Mouse (Mus musculus) thymus, adult 2 months (tissue): ENCODE measurements around the gene Esr1. TPM values are rescaled to one million over a fixed set of nuclear protein-coding genes. Genes with fewer than 3 reads are reported as not detected.

Experiments
- DNase-seq: peaks from one replicate; pipeline ENCODE4 v3.0.0; 2021
- H3K27ac ChIP-seq: fragments of 200-500 bp; 2 replicates; pipeline ENCODE4 v1.5.1; 2012; ENCODE audit warnings: low read length, control low read depth; ENCODE audit not compliant: control insufficient read depth, insufficient read depth
- H3K27me3 ChIP-seq: fragments of 200-500 bp; 2 replicates; pipeline ENCODE4 v1.6.1; 2012; ENCODE audit warnings: mild to moderate bottlenecking, low read length, moderate library complexity, mixed read lengths; ENCODE audit not compliant: control insufficient read depth, insufficient read depth
- H3K36me3 ChIP-seq: fragments of 200-500 bp; 2 replicates; pipeline ENCODE4 v1.6.1; 2012; ENCODE audit warnings: mild to moderate bottlenecking, low read length, moderate library complexity; ENCODE audit not compliant: control insufficient read depth, insufficient read depth
- H3K4me1 ChIP-seq: fragments of 200-500 bp; replicated peaks from 2 replicates; pipeline ENCODE4 v1.6.1; 2012; ENCODE audit warnings: low read length; ENCODE audit not compliant: control insufficient read depth, insufficient read depth
- H3K4me3 ChIP-seq: fragments of 200-500 bp; 2 replicates; pipeline ENCODE4 v1.5.1; 2012; ENCODE audit warnings: mild to moderate bottlenecking, low read length, control low read depth, moderate library complexity; ENCODE audit not compliant: control insufficient read depth, insufficient read depth
- CTCF ChIP-seq: fragments of 200-500 bp; IDR thresholded peaks from 2 replicates; pipeline ENCODE4 v1.5.1; 2012; ENCODE audit warnings: mild to moderate bottlenecking, control low read depth, low read length, moderate library complexity, borderline replicate concordance; ENCODE audit not compliant: control insufficient read depth, poor library complexity, insufficient read depth; ENCODE audit errors: extremely low read depth
- POLR2A ChIP-seq: fragments of 200-500 bp; IDR thresholded peaks from 2 replicates; pipeline ENCODE4 v1.6.1; 2012; ENCODE audit warnings: mild to moderate bottlenecking, low read length, control low read depth, moderate library complexity; ENCODE audit not compliant: control insufficient read depth, poor library complexity, insufficient read depth; ENCODE audit errors: extremely low read depth
- WGBS: fragments of 180-500 bp; shearing (Covaris S2); methylation state at CpG from one replicate; pipeline ENCODE4 v1.1.7; 2018; 5-methylcytosine and 5-hydroxymethylcytosine counted together
- polyA plus RNA-seq: library from polyadenylated mRNA; depleted of rRNA; stranded (reverse); fragments of >200 nt; gene quantifications from 2 replicates; pipeline ENCODE4 v1.2.3, GENCODE M21; 2012

The Esr1 gene
- polyA plus RNA-seq, 1 experiment, result 3.4 TPM

DNA sequence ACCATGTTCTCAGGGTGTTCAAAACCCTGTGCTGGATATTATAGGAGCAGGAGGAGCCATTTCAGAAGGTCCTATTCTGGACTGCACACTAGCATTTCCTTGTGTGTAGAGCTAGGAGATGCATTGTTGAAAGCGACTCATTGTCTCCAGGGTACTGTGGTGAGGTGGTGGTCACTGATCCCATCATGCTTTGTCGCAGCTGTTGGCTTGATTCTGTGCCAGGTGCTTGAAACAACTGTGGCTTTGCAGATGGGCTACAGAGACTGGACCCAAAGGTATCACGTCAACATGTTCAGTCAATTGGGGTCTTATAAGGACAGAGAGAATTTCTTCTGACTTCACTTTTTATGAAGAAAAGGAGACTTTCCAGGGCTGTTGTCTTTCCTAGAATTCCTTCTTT is 164.1 kb downstream of the Esr1 start:
- 18% methylated on average over 3 of the region's 3 CpGs for WGBS
- Histone ChIP-seq H3K4me1 (no peaks in the 10 kb centered on the region), H3K27ac (no peak overlapping the region), H3K27me3 (no peaks in the 10 kb centered on the region), H3K4me3 (no peak overlapping the region), H3K36me3 (no peaks in the 10 kb centered on the region)
- no peak for DNase-seq
- no peak for TF ChIP-seq POLR2A
- TF ChIP-seq CTCF, result no peak

DNA sequence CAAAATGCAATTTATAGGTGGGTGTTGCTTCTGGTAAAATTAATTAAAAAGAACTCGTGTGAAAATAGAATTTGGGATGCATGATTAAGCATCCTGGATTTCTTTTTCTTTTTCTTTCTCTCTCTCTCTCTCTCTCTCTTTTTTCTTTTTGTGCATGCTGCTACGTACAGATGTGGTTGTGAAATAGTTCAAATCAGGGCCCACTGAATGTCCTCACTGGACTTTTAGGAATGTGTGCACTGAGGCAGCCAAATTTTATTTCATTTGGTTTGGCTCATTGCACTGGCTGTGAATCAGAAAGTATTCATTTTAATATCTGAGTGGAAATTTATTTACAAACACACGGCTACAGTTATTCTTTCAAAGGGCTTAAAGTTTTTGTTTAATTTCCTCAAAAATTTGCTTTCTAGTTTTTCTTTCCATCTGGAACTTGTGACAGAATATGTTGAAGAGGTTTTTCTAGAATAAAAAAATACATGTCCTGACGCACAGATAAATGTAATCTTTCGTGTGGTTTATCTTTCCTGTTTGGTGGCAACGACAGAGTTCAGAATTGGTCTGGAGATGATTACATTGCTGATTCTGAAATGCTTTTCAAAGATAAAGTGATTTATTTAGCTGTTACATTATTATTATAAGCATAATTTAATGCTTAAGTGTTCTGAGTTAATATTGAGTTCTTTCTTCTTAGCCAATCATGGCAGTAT is 164.8 kb downstream of the Esr1 start:
- no peaks in the 10 kb centered on the region for H3K36me3 ChIP-seq
- no peak for DNase-seq
- no peaks in the 10 kb centered on the region for H3K27me3 ChIP-seq
- TF ChIP-seq CTCF, result no peak
- no peak for TF ChIP-seq POLR2A
- WGBS, result 34% methylated on average over 6 of the region's 6 CpGs
- no peak overlapping the region for H3K4me3 ChIP-seq
- no peaks in the 10 kb centered on the region for H3K4me1 ChIP-seq
- no peak overlapping the region for H3K27ac ChIP-seq

DNA sequence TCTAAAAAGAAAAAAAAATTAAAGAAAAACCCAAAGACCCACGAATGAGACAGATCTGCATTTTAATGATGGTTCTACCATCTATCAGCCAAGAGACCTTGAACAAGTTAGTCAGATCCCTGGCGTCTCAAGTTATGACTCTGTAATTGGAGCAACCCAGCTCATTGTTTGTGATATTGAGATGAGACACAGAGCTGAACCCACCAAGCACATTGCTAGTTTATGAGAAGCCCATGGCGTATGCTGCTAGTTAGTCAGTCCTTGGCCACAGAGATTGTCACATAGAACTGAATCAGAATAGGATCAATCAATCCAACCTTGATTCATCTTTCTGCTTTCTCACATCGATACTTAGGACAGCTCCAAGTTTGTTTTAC is 165.3 kb downstream of the Esr1 start:
- no peak for DNase-seq
- Histone ChIP-seq H3K27ac (no peak overlapping the region), H3K4me3 (no peak overlapping the region), H3K36me3 (no peaks in the 10 kb centered on the region), H3K4me1 (no peaks in the 10 kb centered on the region), H3K27me3 (no peaks in the 10 kb centered on the region)
- TF ChIP-seq POLR2A, result no peak
- no peak for TF ChIP-seq CTCF
- WGBS, result 88% methylated on average over 4 of the region's 4 CpGs

DNA sequence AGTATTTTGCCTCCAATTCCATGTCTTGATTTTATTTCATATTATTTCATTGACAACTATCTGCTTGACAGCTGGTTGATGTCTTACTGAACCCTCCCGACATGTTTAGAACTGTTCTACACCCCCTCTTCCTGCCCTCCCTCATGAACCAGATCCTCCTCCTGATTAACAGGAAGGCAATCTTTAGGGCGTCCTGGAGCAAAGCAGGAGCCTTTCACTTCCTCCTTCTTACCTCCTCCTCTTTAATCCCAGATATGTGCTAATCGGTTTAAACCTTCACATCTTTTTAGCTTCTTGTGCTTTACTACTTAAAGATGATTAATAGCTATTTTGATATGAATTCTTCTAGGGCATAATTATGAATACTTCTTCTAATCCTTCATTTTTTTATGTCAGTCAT is 166.6 kb downstream of the Esr1 start:
- no peaks in the 10 kb centered on the region for H3K4me1 ChIP-seq
- no peak for TF ChIP-seq CTCF
- TF ChIP-seq POLR2A, result no peak
- H3K36me3 ChIP-seq, result no peaks in the 10 kb centered on the region
- H3K27ac ChIP-seq, result no peak overlapping the region
- H3K27me3 ChIP-seq, result no peaks in the 10 kb centered on the region
- 30% methylated on average over 3 of the region's 3 CpGs for WGBS
- DNase-seq, result no peak
- H3K4me3 ChIP-seq, result no peak overlapping the region

DNA sequence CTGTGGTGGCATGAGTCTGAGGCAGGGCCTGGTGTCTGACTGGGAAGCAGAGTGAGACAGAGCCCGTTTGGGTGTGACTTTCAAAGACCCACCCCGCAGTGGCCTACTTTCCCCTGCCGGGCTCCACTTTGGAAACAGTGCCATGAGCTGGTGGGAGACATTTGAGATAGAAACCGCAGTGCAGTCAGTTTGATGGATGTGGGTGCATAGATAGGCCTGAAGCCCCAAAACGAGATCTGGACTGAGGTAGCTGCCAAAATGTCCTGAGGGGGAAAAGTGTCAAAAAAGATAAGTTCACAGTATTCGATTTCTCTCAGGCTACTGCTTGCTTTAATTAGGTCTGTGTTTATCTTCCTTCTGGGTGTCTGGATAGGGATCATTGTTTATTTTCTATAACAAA is 169.5 kb downstream of the Esr1 start:
- 89% methylated on average over 6 of the region's 6 CpGs for WGBS
- TF ChIP-seq CTCF, result no peak
- TF ChIP-seq POLR2A, result no peak
- Histone ChIP-seq H3K27me3 (no peaks in the 10 kb centered on the region), H3K36me3 (no peaks in the 10 kb centered on the region), H3K27ac (no peak overlapping the region), H3K4me1 (no peaks in the 10 kb centered on the region), H3K4me3 (no peak overlapping the region)
- DNase-seq, result no peak

DNA sequence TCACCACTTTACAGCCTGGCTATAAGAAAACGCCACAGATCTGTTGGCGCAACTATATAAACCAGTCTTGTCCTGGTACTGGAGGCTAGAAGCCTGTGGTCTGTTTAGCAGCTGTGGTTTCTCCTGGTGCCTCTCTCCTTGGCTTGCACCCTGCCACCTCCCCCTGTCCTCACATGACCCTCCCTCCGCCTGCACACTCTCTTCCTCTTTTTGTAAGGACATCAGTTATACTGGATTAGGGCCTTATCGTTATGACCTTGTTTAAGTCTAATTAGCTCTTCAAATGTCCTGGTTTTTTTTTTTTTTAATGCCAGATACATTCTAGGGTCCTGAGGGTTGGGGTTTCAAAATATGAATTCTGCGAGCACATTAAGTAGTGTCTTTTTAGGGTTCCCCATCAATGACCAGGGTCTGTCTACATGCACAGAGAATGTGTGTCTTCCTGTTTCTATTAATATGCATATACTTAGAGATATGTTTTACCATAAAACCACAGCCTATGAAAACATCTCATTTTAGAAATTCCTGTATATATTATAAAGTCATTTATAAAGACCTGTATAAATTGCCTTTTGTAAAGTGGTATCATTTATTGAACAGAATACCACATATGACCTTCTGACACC is 175.7 kb downstream of the Esr1 start:
- peaks cover 5% of the 10 kb centered on the region for H3K4me1 ChIP-seq
- WGBS, result 17% methylated on average over 5 of the region's 5 CpGs
- TF ChIP-seq CTCF (no peak), POLR2A (no peak)

More for the DNA sequence above, 175.7 kb downstream of the Esr1 start:
- peak; percentile 7 for DNase-seq
- Histone ChIP-seq H3K36me3 (no peaks in the 10 kb centered on the region), H3K27ac (no peak overlapping the region), H3K27me3 (no peaks in the 10 kb centered on the region), H3K4me3 (no peak overlapping the region)
